Mouse (Mus musculus) lung, adult 18-20 months (tissue): Measurements from ENCODE around the gene Rbm4.
A peak's percentile ranks its signal among the peaks of the same experiment; 100 is the strongest.
"Not testable (repeated sequence)": the region's sequence is repeated elsewhere in the genome, so short reads cannot be mapped to it uniquely, and the experiment has no call there.

Experiments used
- DNase-seq, 2 experiments: peaks; one replicate each; pipeline ENCODE4 v3.0.0; 2022; ENCODE audit warnings: mixed read lengths in 2 of 2

The Rbm4 gene

DNA sequence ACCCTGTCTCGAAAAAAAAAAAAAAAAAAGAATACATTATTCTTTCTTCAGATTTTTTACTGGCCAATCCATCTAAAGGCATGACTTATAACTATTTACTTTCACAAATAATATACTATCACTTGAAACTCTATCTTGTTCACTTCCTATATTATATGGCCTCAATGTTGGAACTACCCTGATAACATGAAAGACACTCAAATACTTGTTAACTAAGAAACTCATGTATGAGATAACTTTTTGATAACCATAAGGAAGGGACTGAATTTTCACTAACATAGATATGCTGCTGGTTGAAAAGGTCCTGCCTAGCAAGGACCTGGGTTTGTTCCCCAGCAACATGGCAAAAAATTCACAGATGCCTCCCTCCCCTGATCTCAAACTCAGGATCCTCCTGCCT lies 2.2 kb upstream of the Rbm4 start:
- DNase-seq = no peak

DNA sequence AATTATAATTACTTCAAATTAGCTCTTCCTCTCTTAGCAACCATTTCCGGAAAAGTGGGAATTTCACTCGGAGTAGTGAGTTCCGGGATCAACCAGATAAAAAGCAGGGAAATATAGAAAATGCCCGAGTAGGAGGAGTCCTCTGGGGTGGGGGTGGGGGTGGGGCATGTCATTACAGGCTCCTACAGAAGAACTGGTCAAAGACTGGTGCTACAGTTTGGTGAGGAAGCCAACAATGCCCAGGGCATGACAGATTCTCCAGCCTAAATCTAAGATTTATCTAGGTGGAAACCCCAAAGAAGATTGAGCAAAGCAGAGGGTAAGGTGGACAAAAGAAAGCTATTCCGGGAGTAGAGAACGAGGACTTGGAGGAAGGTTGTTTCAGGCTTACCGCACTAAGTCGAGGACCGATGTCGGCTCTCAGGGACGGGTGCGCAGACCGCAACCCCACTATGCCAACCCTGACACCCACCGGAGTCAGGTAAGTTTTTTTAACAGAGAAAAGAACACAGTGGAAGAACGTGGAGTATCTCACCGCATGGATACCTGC lies 345 bp downstream of the Rbm4 start:
- DNase-seq = no peak

DNA sequence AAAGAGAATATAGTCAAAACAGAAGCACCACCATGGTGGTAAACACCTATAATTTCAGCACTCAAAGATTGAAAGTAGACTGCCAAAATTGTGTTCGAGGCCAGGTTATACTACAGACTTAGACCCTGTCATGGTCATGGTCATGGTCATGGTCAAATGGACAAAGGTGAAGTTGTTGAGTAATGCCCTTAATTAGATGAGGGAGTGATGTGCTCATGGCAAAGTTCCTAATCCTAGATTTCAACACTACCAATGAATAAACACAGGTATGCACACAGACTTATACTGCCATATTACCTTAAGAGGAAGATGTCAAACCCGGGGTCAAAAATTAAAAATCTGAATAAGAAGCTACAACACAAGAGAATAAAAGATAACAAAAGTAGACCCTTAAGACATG lies 7.4 kb downstream of the Rbm4 start:
- DNase-seq = no peak

DNA sequence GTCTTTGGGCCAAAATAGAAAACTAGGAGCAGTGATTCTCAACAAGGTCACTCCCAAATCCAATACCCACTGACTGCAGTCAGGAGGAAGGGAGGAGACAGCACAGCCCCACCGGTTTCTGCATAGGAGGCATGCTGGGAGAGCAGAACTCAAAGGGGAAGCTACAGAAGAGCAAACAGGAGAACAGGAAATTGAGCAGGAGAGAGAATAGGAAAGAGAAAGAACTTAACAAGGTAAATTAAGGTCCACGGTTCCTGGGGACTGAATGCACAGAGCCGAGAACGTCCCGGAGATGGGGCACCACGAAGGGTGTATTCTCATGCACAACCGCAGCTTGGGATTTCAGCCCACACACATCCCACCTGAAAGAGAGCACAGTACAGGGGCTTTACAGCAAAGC lies 8.5 kb downstream of the Rbm4 start:
- DNase-seq = no peak

DNA sequence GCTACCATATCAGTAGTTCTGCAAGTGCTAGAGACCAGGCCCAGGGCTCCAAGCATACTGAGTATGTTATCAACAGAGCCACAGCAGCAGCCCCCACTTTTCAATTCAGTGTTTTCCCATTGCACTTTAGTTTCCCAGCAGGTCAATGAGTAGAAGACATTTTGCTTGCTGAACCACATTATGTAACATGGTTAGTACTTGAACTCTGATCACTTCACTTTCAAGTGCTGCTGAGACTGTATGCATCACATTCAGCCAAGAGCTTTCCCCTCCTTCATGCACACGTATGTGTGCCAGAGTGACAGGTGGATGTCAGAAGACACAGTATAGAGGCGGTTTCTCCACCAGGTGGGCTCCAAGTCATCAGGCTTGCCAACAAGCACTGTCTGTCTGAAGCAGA lies 10.8 kb downstream of the Rbm4 start:
- DNase-seq = peak in 1 of 2 experiments; percentile 32

DNA sequence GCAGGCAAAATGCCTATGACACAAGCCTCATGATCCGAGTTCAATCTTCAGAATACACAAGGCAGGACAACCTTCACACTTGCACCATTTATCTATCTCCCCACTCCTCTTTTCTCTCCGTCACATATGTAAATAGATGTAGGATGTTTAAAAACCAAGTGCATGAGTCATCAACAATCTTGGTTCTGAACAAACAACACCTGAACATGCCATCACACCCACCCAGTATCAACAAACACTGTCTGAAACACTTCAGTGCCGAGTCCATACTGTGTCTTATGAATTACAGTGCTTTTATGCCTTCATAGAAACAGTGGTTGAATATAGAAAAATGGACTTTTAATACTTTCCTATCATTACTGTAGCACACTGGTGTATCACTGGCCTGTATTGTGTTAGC lies 20.9 kb downstream of the Rbm4 start:
- DNase-seq = no peak

DNA sequence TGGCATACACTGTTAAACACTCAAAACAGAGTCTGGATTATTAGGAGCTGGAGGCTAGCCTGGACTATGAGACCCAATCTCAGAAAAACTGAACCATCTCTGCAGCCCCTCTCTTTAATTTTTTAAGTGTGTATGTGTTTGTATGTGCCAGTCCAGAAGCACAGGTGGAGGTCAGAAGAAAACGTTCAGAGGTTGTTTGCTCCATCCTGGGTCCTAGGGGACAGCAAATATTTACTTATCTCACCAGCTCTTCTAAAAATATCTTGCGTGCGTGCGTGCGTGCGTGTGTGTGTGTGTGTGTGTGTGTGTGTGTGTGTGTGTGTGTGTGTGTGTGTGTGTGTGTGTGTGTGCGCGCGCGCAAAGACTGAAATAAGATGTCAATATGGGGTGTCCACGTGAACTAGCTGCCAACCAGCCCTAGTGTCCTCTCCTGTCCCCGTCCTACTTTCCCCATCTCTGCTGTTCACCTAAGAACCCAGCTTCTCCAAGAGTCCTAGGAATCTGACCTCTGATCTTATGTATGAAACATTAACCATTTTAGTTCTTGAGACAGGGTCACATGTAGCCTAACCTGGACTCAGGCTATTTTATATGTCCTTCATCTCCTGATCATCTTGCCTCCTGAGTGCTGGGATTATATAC lies 26.1 kb downstream of the Rbm4 start:
- DNase-seq = no peak

DNA sequence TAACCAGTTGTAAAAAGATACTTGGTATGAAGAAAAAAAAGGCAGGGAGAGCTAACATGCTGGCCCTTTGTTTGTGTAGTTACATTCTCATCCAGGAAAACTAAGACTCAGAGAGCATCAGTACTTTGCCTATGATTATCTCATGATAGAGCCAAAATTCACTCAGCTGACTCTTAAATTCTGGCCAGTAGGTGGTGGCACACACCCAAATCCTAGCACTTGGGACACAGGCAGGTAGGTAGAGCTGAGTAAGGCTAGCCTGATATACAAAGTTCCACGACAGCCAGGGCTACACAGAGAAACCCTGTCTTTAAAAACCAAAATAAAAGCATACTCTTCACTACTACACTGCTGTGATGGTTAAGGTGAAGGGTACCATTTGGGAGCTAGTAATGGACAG lies 30.8 kb downstream of the Rbm4 start:
- peak in 1 of 2 experiments; percentile 37 for DNase-seq

DNA sequence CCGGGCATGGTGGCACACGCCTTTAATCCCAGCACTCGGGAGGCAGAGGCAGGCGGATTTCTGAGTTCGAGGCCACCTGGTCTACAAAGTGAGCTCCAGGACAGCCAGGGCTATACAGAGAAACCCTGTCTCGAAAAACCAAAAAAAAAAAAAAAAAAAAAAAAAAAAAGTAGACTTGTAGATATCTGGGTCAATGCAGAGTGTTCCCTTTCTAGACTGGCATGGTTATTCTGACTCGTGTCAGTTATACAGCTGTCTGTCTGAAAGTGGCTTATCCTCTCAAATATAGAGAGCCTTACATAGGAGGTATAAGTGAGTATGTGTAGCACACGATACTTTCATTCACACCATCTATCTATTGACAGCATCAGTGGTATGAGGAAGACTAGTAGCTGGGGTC lies 33.2 kb downstream of the Rbm4 start:
- DNase-seq = not testable (repeated sequence)

DNA sequence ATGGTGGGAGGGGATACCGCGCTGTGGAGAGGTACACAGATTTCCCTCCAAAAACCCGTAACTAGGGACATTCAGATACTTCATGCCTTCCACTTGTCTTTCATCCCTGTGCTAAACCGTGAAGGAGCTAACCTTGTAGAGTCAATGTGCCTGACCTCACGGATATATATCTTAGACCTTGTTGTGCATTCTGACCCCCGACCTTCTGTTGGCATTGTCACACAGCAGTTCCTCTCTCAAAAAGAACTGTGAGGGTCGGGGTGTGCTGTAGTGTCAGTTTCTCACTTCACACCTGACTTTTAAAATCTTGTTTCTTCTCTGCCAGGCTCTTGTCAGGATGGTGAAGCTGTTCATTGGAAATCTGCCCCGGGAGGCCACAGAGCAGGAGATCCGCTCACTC lies 36.8 kb downstream of the Rbm4 start:
- DNase-seq = no peak

DNA sequence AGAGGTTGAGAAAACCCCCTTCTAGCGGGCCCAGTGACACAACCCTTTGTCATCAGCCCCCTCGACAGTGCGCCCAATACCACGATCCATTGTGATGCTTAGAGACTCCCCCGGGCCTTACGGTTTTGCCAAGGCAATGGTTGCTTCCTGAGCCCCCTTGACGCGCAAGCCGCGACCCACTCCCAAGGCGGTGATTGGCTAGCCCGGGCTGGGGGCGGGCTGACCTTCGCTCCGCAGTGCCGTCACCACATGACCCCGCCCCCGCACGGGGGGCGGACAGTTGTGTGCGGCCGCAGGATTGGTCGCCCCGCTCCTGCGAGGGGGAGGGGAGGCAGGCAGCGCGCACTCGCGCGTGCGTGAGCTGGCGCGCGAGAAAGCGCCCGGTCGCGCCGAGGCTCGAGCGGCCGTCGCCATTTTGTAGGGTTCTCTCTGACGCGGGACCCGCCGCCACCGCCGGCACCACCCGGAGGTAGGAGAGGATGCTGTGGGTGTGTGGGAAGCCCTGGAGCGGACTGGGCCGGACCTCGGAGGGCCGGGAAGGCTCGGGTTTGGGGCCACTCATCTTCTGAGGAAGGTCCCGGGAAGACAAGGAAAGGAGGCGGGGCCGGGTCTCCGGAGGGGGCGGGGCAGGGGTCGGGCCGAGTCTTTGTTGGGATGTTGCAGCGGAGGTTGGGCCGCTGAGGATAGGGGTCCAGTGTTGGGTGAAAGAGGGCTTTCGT lies 37.3 kb downstream of the Rbm4 start, which contains the start of gene Rbm4b:
Gene Rbm4b (plus strand): TSS at position 305 of the 719 bp plus-strand sequence.
- peak; percentile 94 to 96 for DNase-seq

DNA sequence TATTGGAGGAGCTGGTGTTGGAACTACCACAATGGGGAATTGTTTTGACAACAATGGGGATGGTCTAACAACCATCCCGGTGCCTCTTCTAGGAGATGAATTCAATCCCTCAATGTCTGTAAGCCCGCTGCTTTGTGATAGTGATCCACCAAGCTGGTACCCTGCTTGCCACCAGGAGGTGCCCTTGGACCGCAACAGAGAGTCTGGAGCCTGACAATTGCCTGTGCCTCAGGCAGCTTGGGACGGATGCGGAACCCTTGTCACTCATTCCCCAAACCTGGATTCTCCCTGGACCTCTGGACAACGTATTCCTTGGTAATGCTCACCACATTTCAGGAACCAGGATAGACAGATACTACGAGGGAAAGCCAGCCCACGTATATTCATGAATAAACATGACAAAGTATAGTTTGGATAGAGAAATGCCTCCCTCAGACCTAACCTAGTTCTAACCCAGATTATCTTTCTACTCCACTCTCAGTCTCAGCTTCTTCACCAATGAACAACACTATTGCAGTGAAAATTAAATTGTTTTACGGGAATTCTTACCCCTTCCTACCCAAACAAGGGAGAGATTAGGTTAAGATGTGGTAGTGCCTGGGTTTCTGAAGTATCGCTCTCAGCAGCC lies 38.0 kb downstream of the Rbm4 start:
- DNase-seq = peak; percentile 91 to 93

DNA sequence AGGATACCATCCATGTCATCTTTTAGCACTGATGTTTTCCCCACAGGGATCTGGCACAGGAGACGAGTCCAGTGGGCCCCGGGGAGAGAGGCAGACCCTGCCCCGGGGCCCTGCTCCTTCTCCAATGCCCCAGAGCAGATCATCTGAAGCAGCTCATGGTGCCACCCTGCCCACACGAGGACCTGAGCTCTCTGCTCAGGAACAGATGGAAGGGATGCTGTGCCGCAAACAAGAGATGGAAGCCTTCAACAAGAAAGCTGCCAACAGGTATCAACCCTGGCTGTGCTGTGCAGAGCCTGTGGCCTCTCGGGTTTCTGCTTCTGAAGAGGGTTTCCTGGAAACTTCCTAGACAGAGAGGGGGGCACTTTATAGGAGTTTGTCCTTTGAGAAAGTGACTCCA lies 43.7 kb downstream of the Rbm4 start:
- DNase-seq = no peak

DNA sequence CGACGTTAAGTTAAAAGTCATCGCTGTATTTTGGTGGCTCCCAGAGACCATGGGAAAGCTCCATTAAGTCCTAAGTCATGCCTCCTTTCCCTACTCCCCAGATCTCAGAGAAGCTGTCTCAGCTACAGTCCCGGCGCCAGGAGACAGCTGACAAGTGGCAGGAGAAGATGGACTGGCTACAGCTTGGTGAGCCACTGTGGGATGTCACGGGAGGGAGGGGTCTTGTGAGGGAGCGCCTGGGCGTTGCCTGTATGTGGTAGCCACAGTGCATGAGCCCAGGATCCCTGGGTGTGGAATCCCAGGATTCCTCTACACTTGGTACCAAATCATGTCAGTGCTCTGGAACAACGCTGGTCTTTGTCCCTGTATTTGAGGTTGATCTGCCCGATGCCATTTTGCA lies 45.2 kb downstream of the Rbm4 start:
- DNase-seq = no peak

DNA sequence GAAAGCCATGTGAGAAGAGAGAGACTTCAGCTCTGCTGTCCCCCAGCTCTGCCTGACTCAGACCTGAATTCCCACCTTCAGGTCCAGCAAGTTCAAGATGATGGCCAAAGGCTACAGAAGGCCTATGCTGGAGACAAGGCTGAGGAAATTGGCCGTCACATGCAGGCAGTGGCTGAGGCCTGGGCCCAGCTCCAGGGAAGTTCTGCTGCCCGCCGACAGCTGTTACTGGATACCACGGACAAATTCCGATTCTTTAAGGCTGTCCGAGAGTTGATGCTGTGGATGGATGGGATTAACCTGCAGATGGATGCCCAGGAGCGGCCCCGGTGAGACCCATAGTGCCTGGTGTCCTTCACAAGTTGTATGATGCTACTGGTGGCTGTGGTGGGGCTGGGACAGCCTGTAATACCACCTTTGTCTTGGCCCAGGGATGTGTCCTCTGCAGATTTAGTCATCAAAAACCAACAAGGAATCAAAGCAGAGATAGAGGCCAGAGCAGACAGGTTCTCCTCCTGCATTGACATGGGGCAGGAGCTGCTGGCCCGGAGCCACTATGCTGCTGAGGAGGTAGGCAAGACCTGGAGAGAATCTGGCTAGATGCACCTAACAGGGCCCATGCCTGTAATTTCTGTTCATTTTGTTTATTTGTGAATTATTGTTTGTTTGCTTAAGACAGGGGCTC lies 45.9 kb downstream of the Rbm4 start:
- no peak for DNase-seq

DNA sequence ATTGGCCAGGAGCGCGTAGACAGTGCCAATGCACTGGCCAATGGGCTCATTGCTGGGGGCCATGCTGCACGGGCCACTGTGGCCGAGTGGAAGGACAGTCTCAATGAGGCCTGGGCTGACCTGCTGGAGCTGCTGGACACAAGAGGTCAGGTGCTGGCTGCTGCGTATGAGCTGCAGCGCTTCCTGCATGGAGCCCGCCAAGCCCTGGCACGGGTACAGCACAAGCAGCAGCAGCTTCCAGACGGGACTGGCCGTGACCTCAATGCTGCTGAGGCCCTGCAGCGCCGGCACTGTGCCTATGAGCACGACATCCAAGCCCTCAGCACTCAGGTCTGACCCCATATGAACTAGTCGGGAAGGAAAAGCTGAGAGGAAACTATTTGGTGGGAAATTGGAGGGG lies 47.1 kb downstream of the Rbm4 start:
- DNase-seq = no peak

DNA sequence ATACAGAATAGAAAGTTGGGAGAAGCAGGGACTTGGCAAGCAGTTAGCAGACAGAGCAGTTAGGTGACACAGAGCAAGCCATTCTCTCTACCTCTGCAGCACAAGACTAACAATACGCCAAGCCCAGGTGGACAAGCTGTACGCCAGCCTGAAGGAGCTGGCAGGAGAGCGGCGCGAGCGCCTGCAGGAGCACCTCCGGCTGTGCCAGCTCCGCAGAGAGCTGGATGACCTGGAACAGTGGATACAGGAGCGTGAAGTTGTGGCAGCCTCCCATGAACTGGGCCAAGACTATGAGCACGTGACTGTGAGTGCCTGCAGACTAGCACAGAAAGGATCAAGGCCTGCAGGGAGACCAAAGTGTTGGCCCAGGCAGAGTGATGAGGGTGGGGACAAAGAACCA lies 48.0 kb downstream of the Rbm4 start:
- no peak for DNase-seq

DNA sequence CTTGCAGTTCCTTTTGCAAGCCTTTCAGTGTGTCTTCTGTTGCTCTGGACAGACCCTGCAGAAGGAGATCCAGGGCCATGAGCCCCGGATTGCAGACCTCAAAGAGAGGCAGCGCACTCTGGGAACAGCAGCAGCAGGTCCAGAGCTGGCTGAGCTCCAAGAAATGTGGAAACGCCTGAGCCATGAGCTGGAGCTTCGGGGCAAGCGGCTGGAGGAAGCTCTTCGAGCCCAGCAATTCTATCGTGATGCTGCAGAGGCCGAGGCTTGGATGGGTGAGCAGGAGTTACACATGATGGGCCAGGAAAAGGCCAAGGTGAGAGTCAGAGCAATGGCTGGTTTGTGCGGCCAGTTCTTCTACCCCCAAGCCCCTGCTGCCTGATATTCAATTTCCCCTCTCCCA lies 48.6 kb downstream of the Rbm4 start:
- no peak for DNase-seq

DNA sequence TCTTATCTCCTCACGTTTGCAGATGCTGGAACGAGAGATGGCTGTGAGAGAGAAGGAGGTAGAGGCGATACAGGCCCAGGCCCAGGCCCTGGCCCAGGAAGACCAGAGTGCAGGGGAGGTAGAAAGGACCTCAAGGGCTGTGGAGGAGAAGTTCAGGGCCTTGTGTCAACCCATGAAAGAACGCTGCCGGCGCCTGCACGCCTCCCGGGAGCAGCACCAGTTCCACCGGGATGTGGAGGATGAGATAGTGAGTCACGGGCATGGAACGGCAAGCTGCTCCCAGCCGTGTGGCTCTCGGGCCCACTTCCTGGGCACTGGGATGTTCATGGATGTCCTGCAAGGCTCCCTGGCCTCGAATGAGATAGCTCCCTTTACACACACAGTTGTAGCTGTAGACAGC lies 49.7 kb downstream of the Rbm4 start:
- DNase-seq = no peak

DNA sequence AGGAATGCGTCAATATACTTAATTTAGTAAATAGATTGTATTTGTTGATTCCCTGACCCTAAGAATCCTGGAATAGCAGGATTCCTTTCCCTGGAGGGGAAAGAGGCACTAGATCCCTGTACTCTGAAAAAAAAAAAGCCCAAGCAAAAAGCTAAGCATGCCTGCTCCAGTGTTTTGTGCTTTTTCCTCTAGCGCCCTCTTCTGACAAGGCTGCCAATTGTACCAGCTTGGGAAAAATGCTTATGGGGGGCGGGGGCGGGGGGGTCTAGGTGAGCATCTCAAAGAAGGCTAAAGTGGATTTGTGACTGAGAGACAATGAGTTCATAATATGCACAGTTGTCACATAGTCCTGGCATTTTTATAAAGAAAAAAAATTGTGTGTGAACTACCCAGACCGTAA lies 50.2 kb downstream of the Rbm4 start:
- DNase-seq = no peak

DNA sequence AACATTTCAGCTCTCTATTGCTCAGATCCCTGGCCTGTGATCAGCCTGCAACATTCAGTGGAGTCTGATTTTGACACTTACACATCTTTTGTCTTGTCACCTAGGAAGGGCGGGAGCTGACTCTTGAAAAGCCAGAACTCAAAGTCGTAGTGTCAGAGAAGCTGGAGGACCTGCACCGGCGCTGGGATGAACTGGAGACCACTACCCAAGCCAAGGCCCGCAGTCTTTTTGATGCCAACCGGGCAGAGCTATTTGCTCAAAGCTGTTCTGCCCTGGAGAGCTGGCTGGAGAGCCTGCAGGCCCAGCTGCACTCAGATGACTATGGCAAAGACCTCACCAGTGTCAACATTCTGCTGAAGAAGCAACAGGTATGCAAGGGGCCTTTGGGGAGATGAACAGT lies 51.5 kb downstream of the Rbm4 start:
- DNase-seq = no peak

DNA sequence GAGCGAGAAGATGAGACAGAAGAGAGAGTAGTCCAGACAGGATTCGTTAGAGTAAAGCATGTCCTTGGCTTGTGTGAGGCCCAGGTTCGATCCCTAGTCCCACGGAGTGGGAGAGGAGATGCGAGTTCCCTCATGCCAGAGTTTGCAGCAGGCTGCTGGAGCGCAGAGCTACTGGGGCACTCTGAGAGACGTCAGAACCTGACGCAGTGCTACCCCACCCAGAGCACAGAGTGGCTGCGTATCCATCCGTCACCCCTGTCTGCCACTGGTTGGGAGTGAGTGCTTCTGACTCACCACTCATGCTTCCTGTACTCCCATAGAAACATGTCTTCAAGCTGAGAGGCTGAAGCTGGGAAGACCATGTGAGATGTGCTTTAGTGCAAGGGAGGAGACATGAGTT lies 52.2 kb downstream of the Rbm4 start:
- no peak for DNase-seq

DNA sequence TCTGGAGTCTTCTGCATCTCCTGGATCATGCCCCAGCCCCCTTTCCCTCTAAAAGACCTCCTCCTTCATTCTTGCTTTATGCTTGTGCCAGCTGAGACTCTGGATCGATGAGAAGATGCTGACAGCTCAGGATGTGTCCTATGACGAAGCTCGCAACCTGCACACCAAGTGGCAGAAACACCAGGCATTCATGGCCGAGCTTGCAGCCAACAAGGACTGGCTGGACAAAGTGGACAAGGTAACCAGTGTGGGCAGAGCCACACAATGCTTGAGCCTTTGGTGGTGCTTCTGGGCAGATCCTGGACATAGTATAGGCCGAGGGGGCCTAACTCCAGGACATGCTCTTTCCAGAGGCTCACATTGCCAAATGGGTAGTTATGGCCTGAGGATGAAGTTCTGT lies 53.9 kb downstream of the Rbm4 start:
- DNase-seq = no peak

DNA sequence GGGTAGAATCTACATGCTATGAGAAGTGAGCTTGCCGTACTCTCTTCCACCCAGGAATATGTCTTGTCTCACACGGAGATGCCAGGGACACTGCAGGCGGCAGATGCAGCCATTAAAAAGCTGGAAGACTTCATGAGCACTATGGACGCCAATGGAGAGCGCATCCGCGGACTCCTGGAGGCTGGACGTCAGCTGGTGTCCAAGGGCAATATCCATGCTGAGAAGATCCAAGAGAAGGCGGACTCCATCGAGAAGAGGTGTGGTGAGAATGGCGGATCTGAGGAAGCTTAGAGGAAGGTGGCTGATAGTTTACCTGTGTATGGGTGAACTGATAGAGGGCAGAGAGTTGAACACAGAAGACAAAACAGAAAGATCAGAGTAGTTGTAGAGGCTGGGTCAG lies 54.6 kb downstream of the Rbm4 start:
- DNase-seq = no peak
